Mouse (Mus musculus): ENCODE measurements around the gene AB124611.
A peak's percentile ranks its signal among the peaks of the same experiment; 100 is the strongest.

GRCm38 (mm10) chr9:21545351-21545915 lies 19.5 kb downstream of the AB124611 start:
- TF ChIP-seq CTCF (IDR thresholded peaks at IDR 0.05) (peak; percentile 29), EP300 (IDR thresholded peaks at IDR 0.05) (no peak)
